Mouse (Mus musculus): ENCODE data around the gene Pde4a.

Gene Pde4a

GRCm38 (mm10) chr9:21165041-21165951 is at the start of gene Pde4a:
Gene Pde4a, plus strand, starts transcription at chr9:21165714.
- no peak for DNase-seq (ENCODE audit: low spot score)

- no peak for DNase-seq (ENCODE audit: low spot score)
These were observed 48.4 kb upstream of the Pde4a start for GRCm38 (mm10) chr9:21117073-21117472.

GRCm38 (mm10) chr9:21121483-21121882 is 44.0 kb upstream of the Pde4a start:
- no peak for DNase-seq (ENCODE audit: low spot score)

- DNase-seq (ENCODE audit: low spot score) = no peak
These were observed 40.7 kb upstream of the Pde4a start for GRCm38 (mm10) chr9:21124837-21125236.

GRCm38 (mm10) chr9:21125502-21126258 is 39.8 kb upstream of the Pde4a start:
- no peak for DNase-seq (ENCODE audit: low spot score)

- no peak for DNase-seq (ENCODE audit: low spot score)
These were observed 39.3 kb upstream of the Pde4a start for GRCm38 (mm10) chr9:21126259-21126627.

GRCm38 (mm10) chr9:21131059-21131956 is 34.2 kb upstream of the Pde4a start, which contains the start of gene Tyk2:
Gene Tyk2, minus strand, starts transcription at chr9:21131243.
- peak; percentile 63 for DNase-seq (ENCODE audit: low spot score)

GRCm38 (mm10) chr9:21132102-21132775 is 33.3 kb upstream of the Pde4a start:
- DNase-seq (ENCODE audit: low spot score) = no peak

GRCm38 (mm10) chr9:21133064-21133707 is 32.3 kb upstream of the Pde4a start:
- DNase-seq (ENCODE audit: low spot score) = no peak

GRCm38 (mm10) chr9:21134595-21135328 is 30.8 kb upstream of the Pde4a start:
- DNase-seq (ENCODE audit: low spot score) = no peak

GRCm38 (mm10) chr9:21135329-21135890 is 30.1 kb upstream of the Pde4a start:
- DNase-seq (ENCODE audit: low spot score) = no peak

GRCm38 (mm10) chr9:21135941-21136381 is 29.6 kb upstream of the Pde4a start:
- DNase-seq (ENCODE audit: low spot score) = no peak

- DNase-seq (ENCODE audit: low spot score) = no peak
These were observed 29.1 kb upstream of the Pde4a start for GRCm38 (mm10) chr9:21136401-21136800.

- no peak for DNase-seq (ENCODE audit: low spot score)
These were observed 28.3 kb upstream of the Pde4a start for GRCm38 (mm10) chr9:21137229-21137628.

- DNase-seq (ENCODE audit: low spot score) = no peak
These were observed 27.1 kb upstream of the Pde4a start for GRCm38 (mm10) chr9:21138386-21138785.

- DNase-seq (ENCODE audit: low spot score) = no peak
These were observed 23.6 kb upstream of the Pde4a start for GRCm38 (mm10) chr9:21141922-21142321.

- no peak for DNase-seq (ENCODE audit: low spot score)
These were observed 21.2 kb upstream of the Pde4a start for GRCm38 (mm10) chr9:21144361-21144760.

GRCm38 (mm10) chr9:21145431-21145830 is 20.1 kb upstream of the Pde4a start:
- DNase-seq (ENCODE audit: low spot score) = no peak

GRCm38 (mm10) chr9:21146722-21147121 is 18.8 kb upstream of the Pde4a start:
- no peak for DNase-seq (ENCODE audit: low spot score)

GRCm38 (mm10) chr9:21148427-21148826 is 17.1 kb upstream of the Pde4a start:
- DNase-seq (ENCODE audit: low spot score) = no peak

Measured in urinary bladder, postnatal 10 days (tissue).